Mouse (Mus musculus) yolk sac, embryonic 10.5 days (tissue): Measurements from ENCODE around the gene Srpk3.
A peak's percentile ranks its signal among the peaks of the same experiment; 100 is the strongest.
"Not testable (repeated sequence)": the region's sequence is repeated elsewhere in the genome, so short reads cannot be mapped to it uniquely, and the experiment has no call there.

Experiments used
- DNase-seq: peaks from one replicate; pipeline ENCODE4 v3.0.0-alpha.2; 2017; ENCODE audit warnings: low spot score

Gene Srpk3

DNA sequence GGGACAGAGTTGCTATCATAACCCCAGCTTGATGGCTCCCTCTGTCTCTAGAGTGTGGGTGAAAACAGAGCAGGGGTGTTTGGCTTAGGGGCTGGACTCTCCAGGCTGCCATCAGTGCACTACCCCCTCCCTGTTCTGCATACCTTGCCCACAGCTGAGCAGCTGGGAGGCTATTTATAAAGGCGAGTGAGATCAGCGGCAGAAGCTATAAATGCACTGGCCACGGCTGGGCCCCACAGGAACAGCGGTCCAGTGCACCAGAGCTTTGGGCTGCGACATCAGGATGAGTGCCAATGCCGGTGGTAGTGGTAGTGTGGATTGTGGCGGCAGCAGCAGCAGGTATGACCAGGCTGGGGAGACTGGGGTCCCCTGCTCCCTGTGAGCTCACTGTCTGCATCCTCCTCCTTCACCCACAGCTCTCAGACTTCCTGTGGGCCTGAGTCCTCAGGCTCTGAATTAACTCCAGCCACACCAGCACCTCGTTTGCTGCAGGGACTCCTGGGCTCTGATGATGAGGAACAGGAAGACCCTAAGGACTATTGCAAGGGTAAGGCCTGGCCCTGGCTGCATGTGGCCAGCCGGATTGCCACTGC, at the start of gene Srpk3:
Gene Srpk3, plus strand, starts transcription at position 238 of the 593 bp plus-strand sequence.
- DNase-seq: no peak

- DNase-seq: peak; percentile 73
These were observed 43.3 kb upstream of the Srpk3 start for GRCm38 (mm10) chrX:73730908-73731307.

GRCm38 (mm10) chrX:73738155-73738554, 36.0 kb upstream of the Srpk3 start:
- DNase-seq: no peak

DNA sequence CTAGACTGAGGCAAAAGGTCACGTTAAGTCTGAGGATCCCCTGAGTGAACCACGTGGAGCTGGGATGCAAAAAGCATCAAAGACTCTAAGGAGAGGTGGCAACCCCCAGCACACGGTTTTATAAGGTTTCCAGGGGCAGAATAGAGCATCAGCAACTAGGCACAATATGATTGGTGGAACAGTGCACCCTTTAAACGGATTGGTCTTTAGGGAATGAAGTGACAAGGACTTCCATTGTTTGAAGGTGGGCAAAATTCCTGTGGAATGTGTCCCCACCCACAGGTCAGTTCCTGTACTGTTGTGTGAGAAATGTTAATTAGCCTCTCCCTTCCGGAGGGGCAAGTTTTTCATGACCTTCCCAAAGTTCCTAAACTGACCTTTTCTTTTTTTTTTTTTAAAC, 35.1 kb upstream of the Srpk3 start:
- DNase-seq: no peak

DNA sequence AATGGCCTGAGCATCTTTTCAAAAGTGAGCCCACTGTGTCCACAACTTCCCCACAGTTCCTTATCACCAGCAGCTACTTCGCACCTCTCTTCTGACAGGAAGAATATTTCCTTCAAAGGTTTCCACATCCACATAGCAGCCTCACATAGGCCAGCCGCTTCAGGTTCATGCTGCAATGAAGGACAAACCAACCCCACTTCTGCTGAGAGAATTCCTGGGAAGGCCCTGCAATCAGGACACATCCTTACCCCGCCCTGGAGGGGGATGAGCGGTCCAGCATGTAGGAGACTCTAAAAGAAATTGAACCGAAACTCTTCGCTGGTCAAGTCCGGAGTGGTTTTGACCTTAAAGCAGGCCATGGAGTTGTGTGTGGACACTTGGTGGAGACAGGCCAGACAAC, 34.4 kb upstream of the Srpk3 start:
- not testable (repeated sequence) for DNase-seq

- no peak for DNase-seq
These were observed 29.3 kb upstream of the Srpk3 start for GRCm38 (mm10) chrX:73744774-73745481.

- DNase-seq: no peak
These were observed 25.2 kb upstream of the Srpk3 start for GRCm38 (mm10) chrX:73748977-73749376.

DNA sequence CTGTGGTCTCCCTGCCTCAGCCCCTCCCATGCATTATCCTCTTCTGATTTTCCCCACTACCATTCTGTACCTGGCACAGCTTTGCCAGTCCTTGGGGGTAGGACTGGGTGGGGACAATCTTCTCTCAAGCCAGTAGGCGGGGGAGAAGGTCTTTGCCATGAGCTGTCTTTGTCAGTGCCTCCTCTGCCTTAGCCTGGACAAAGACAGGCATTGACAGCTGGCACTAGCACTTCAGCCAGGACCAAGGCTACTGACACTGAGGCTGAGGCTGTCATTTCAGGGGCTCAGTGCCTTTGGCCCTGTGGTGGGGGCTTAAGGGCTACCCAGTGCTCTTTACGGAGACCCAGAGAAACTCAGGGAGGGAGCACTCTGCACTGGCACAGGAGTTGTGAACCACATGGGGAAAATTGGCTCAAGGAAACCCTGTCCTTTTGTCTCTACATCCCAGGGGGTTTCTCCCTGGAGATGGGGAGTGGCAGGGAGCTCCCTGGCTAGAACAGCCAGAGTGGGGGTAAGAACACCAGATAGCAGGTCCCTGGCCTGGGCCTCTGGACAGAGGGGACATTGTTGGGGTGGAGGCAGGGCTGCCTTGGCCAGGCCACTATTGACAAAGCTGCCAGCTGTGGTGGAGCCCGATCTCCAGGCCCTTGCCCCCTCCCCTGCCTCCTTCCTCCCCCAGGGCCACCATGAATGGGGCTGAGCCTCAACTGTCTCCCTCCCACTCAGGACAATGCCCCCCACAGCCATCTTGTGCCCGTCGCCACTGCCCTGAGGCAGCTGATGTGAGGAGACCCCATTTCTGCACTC, 17.7 kb upstream of the Srpk3 start, which contains the start of gene Plxnb3:
Gene Plxnb3, plus strand, starts transcription at position 757 of the 807 bp plus-strand sequence.
- DNase-seq: no peak

DNA sequence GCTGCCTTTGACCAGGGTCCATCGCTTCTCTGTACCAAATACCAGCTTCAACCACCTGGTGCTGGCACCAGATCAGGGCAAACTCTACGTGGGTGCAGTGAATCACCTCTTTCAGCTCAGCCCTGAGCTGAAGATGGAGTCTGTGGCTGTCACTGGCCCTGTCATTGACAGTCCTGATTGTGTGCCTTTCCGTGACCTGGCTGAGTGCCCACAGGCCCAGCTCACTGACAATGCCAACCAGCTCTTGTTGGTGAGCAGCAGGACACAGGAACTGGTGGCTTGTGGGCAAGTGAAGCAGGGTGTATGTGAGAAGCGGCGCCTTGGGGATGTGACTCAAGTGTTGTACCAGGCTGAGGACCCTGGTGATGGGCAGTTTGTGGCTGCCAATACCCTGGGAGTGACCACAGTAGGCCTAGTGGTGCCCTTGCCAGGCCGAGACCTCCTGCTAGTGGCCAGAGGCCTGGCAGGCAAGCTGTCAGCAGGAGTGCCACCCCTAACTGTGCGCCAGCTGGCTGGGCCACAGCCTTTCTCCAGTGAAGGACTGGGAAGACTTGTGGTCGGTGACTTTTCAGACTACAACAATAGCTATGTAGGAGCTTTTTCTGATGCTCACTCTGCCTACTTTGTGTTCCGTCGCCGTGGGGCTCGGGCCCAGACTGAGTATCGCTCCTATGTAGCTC, 15.5 kb upstream of the Srpk3 start:
- DNase-seq: no peak

DNA sequence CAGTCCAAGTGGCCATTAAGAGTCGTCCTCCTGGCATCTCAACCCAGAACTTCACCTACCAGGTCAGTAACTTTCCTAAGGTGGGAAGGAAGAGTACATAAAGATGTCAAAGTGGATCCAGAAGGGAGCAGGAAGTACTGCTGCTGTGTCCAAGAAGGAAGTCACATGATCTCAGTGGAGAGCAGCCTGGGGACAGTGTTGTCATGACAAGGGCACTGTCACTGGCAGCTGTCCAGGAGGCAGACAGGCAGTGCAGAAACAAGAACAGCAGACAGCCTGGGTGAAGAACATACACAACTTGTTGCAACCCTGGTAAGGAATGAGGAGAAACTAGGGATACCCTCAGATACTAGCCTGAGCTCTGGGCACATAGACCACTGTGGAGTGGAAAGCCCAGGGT, 8.9 kb upstream of the Srpk3 start:
- DNase-seq: no peak

DNA sequence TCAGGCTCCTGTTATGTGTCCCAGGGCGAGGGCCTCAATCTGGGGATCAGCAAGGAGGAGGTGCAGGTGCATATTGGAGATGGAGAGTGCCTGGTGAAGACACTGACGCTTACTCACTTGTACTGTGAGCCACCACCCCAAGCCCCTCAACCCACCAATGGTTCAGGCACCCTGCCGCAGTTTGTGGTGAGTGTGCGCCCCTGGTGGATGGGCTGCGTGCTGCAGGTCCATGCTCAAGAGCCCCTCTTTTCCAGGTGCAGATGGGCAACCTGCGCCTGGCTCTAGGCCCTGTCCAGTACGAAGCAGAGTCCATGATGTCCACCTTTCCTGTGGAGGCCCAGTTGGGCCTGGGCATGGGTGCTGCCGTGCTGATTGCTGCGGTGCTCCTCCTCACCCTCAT, 6.9 kb upstream of the Srpk3 start:
- DNase-seq: no peak

DNA sequence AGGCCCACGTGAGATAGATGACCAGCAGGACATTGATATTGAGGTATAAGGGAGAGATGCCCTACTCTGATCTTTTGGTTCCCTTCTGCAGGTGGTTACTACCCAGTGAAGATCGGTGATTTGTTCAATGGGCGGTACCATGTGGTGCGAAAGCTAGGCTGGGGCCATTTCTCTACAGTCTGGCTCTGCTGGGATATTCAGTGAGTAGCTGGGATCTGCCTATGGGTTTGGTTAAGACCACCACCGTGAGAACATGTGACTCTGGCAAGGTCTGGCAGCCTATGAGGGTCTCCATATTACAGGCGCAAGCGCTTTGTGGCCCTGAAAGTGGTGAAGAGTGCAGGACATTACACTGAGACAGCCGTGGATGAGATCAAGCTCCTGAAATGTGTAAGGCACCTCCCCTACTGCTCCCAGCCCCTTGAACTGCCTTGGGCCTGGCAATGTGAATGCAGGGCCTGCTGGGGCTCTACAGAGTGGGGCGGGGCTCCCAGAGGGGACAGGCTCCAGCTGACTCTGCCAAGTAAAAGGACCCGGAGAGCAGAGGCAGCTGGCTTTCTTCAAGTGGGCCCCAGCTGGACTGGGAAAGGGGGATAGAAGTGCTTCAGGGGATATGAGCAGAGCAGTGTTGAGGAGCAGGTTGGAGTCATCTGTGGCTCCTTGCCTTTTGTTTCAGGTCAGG, 738 bp downstream of the Srpk3 start:
- no peak for DNase-seq

GRCm38 (mm10) chrX:73782227-73782626, 8.0 kb downstream of the Srpk3 start:
- DNase-seq: no peak

DNA sequence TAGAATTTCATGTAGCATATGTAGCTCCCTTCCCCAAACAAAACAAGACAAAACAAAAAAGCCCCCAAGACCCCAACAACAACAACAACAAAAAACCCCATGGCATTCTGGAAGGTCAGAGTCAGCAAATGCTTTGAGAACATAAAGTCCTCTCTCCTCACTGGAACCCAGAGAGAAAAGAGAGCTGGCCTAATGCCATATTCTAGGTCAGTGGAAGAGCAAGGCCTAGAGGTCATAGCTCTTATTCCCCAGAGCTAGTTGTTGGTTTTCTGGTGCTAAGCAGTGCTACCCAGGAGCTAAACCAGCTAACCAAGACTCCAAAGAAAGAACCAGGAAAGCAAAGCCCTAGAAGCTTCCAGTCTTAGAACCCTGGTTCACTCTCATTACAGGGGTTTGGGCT, 11.5 kb downstream of the Srpk3 start:
- DNase-seq: no peak

DNA sequence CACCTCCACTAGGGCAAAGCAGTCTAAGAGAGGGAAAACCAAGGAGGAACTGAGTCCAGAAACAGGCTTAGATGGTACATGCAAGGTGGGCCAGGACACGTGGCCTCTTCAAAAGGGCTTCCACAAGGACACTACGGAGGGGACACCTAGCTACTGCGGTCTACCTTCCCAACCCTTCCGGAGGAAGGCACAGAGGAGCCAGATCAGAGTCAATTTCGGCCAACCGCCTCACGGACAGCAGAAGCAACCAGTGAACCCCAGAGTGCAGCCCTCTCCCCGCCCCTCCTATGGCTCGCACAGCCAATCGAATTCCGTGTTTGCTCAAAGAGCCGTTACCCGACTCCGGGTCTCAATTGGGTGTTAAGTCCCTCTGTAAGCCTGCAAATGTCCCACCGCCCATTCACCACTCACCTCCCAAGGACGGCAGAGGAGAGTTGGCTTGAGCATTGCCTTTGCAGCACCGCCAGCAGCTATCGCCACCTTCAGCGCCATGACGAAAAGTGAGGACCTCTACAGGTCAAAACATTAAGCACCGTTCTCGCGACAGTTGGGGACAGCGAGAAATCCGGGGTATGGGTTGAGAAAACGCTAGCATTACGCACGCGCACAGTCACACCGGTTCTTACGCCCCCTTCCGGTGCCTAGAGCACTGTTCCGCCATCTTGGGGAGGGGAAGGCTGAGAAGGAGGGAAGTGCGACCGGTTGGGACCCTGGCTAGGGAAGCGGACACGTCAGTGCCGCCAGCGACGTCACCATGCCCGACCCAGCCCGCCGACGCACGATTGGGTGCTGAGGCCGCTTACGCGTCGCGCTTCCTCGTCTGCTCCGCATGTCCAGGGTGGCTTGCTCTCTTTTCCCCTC, 12.4 kb downstream of the Srpk3 start, which contains the start of the genes Idh3g and Ssr4:
Gene Idh3g, minus strand, starts transcription at position 534 of the 861 bp plus-strand sequence.
Gene Ssr4, plus strand, starts transcription at position 665 of the 861 bp plus-strand sequence.
- peak; percentile 94 for DNase-seq

DNA sequence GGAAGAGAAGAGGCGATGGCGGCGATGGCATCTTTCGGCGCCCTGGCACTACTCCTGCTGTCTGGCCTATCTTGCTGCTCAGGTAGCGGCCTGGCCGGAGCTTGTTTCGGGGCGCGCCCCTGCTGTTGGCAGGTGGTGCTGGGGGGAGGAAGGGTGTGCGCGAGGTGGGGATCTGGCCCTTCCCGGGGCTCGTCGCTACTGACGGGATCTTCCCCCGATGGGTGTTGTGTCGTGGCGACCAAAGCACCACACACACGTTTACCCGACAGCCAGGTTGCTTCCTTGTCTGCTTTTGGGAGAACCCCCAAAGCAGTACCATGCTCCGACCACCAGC, 13.0 kb downstream of the Srpk3 start:
- no peak for DNase-seq

DNA sequence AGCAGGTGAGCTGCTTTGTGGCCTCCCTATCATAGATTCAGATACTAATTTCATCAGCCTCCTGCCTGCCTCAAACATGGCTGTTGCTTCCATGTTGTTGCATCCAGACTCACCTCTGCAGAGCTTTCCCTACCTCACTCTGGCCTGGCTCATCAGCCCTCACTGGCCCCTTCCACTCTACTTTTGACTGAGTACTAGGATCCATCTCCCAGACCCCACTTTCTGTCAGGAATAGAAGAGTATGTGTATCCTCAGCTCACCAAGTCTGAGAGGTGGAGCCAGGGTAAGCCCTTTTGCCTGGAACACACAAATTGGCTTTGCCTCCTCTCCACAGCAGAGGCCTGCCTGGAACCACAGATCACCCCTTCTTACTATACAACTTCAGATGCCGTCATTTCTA, 14.3 kb downstream of the Srpk3 start:
- no peak for DNase-seq

GRCm38 (mm10) chrX:73793039-73793438, 18.8 kb downstream of the Srpk3 start:
- DNase-seq: no peak

DNA sequence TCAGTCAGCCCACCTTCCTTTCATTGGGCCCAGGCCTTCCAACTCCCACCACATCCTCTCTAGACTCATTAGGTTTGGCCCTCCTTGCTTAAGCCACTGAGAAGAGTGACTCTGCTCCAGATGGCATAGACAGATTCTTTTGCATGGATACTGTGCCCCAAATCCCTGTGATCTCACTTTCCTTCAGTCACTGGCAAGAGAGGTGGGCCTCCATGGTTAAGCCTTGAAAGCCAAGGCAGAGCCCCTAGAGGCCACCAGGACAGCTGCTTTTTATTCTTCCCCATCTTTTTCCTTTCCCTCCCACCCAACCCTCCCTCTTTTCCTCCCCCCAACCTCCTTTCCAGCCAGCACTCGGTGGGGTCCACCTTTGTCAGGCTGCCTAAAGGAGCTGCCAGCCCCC, 19.3 kb downstream of the Srpk3 start:
- no peak for DNase-seq

DNA sequence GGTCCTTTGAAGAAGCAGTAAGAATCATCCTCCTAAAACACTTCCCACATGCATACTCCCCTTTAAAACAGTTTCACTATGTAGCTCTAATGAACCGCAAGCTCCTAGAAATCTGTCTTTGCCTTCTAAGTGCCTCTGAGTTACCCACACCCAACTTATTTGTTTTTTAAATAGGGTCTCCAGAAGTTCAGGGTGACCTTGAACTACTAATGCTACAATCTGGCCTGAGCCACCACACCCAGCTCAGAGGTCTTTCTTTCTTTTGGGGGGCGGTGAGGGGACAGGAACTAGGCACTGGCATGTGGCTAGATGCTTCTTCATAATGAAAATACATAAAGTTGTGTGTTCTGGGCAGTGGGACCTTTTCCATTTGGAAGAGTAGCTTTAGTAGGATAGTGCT, 23.3 kb downstream of the Srpk3 start:
- no peak for DNase-seq

DNA sequence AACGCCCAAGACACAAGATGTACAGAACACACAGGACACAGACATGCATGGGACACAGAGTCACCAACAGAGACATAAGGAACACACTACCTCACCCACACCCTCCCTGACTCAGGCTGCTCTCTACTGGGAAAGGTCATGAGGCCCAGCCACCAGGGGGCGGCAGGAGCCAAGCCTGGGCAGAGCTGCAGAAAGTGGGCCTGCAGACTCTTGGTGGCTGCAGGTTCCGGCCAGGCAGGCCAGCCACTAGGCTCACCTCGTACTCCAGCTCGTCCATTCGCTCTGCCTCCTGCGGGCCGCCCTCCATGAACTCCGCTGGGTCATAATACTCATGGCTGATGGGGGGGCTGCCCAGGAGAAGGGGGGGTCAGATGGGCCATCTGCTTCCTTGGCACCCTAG, 24.3 kb downstream of the Srpk3 start:
- peak; percentile 28 for DNase-seq
